17 mouse cellular contexts compared by ENCODE assay signal in genomic region chr2:102122146-102122515, GRCm38 (mm10).
DNase-seq lines count a peak whose midpoint lies in the region; ATAC-seq and TF ChIP-seq lines count a peak whose summit lies in the region.
"Had no signal": no experiment of that assay in that cellular context is flagged by ENCODE, and none has a peak within 500 bp of the region (broad histone marks: within the 10 kb centered on the region; RNA-seq: fewer than 3 reads in every experiment).

No protein-coding gene starts in this region.

- DNase-seq in forebrain, embryonic 11.5 days (ENCODE audit: low spot score): no peak
- no peak for DNase-seq in forebrain, embryonic 14.5 days (ENCODE audit: low spot score)
- DNase-seq in neural tube, embryonic 10.5 days (ENCODE audit: extremely low spot score, low spot score): no peak
- DNase-seq in midbrain, postnatal 0 days (ENCODE audit: low spot score): no peak
- DNase-seq in gastrocnemius, adult 8-10 months (ENCODE audit: low spot score in 2 of 2): no peak
- DNase-seq: adrenal gland, adult 2 months; gastrocnemius, adult 2 months; heart, adult 11 months; kidney, adult 18-20 months; kidney, postnatal 14 days; lung, embryonic 14.5 days; right cerebral cortex, postnatal 25 days had no signal

- peaks cover 11% of the 10 kb centered on the region for H3K4me1 ChIP-seq in forebrain, embryonic 11.5 days (replicated peaks; ENCODE audit: control insufficient read depth, insufficient read depth, low read length)
- peaks cover 30% of the 10 kb centered on the region for H3K4me1 ChIP-seq in forebrain, embryonic 14.5 days (ENCODE audit: control insufficient read depth, insufficient read depth, low read length)
- peaks cover 44% of the 10 kb centered on the region for H3K4me1 ChIP-seq in neural tube, embryonic 12.5 days
- peaks cover 67% of the 10 kb centered on the region for H3K4me1 ChIP-seq in hindbrain, embryonic 12.5 days
- peaks cover 6% of the 10 kb centered on the region; the same call in 1 of the 2 replicates for H3K4me1 ChIP-seq in midbrain, postnatal 0 days (ENCODE audit: insufficient read depth, low read length)
- peaks cover 20% of the 10 kb centered on the region for H3K4me1 ChIP-seq in heart, embryonic 11.5 days (ENCODE audit: control insufficient read depth, insufficient read depth, low read length)

- WGBS in forebrain, embryonic 11.5 days: 34% methylated on average over 1 of the region's 1 CpGs
- 31% methylated on average over 1 of the region's 1 CpGs for WGBS in forebrain, embryonic 14.5 days
- 46% methylated on average over 1 of the region's 1 CpGs for whole genome bisulfite sequencing in neural tube, embryonic 12.5 days
- WGBS in hindbrain, embryonic 12.5 days: 44% methylated on average over 1 of the region's 1 CpGs
- WGBS in midbrain, postnatal 0 days: 55% methylated on average over 1 of the region's 1 CpGs
- 52% methylated on average over 1 of the region's 1 CpGs for WGBS in heart, embryonic 11.5 days (ENCODE audit: insufficient replicate concordance)

- H3K27ac ChIP-seq in forebrain, embryonic 11.5 days (ENCODE audit: low read depth, low read length): peak overlapping the region; percentile 55; the same call in 1 of the 2 replicates
- no peak overlapping the region for H3K27ac ChIP-seq in forebrain, embryonic 14.5 days (ENCODE audit: low read depth, low read length)
- no peak overlapping the region for H3K27ac ChIP-seq in neural tube, embryonic 12.5 days
- peak overlapping the region; percentile 76 for H3K27ac ChIP-seq in hindbrain, embryonic 12.5 days
- 0 out of 2 replicates have a peak overlapping the region, but pooled peaks have one; percentile 12 for H3K27ac ChIP-seq in midbrain, postnatal 0 days (ENCODE audit: low read depth, low read length)
- no peak overlapping the region for H3K27ac ChIP-seq in heart, embryonic 11.5 days (ENCODE audit: low read depth, low read length)
- H3K27ac ChIP-seq: embryonic facial prominence, embryonic 13.5 days; gastrocnemius, adult 2 months; liver, embryonic 12.5 days had no signal

- H3K27me3 ChIP-seq in forebrain, embryonic 11.5 days (ENCODE audit: control insufficient read depth, insufficient read depth, low read length): no peaks in the 10 kb centered on the region
- H3K27me3 ChIP-seq in forebrain, embryonic 14.5 days (replicated peaks; ENCODE audit: control insufficient read depth, insufficient read depth, low read length): no peaks in the 10 kb centered on the region
- H3K27me3 ChIP-seq in neural tube, embryonic 12.5 days (replicated peaks): no peaks in the 10 kb centered on the region
- no peaks in the 10 kb centered on the region for H3K27me3 ChIP-seq in hindbrain, embryonic 12.5 days
- no peaks in the 10 kb centered on the region for H3K27me3 ChIP-seq in midbrain, postnatal 0 days (ENCODE audit: insufficient read depth, low read length)
- H3K27me3 ChIP-seq in heart, embryonic 11.5 days (ENCODE audit: control insufficient read depth, insufficient read depth, low read length): no peaks in the 10 kb centered on the region
- H3K27me3 ChIP-seq: embryonic facial prominence, embryonic 13.5 days; liver, embryonic 12.5 days had no signal

- no peak overlapping the region for H3K4me3 ChIP-seq in forebrain, embryonic 11.5 days (ENCODE audit: low read depth, low read length)
- H3K4me3 ChIP-seq in forebrain, embryonic 14.5 days (ENCODE audit: low read depth, low read length): no peak overlapping the region
- no peak overlapping the region for H3K4me3 ChIP-seq in neural tube, embryonic 12.5 days
- no peak overlapping the region for H3K4me3 ChIP-seq in hindbrain, embryonic 12.5 days
- no peak overlapping the region for H3K4me3 ChIP-seq in midbrain, postnatal 0 days (ENCODE audit: low read depth, low read length)
- no peak overlapping the region for H3K4me3 ChIP-seq in heart, embryonic 11.5 days (ENCODE audit: low read depth, low read length)
- H3K4me3 ChIP-seq: embryonic facial prominence, embryonic 13.5 days; gastrocnemius, adult 2 months; liver, embryonic 12.5 days had no signal

- H3K9me3 ChIP-seq in forebrain, embryonic 11.5 days (ENCODE audit: control insufficient read depth, low read length): no peaks in the 10 kb centered on the region
- H3K9me3 ChIP-seq in forebrain, embryonic 14.5 days (replicated peaks; ENCODE audit: control insufficient read depth, low read length): no peaks in the 10 kb centered on the region
- no peaks in the 10 kb centered on the region for H3K9me3 ChIP-seq in neural tube, embryonic 12.5 days
- H3K9me3 ChIP-seq in hindbrain, embryonic 12.5 days (replicated peaks): no peaks in the 10 kb centered on the region
- no peaks in the 10 kb centered on the region for H3K9me3 ChIP-seq in midbrain, postnatal 0 days (ENCODE audit: low read length)
- no peaks in the 10 kb centered on the region for H3K9me3 ChIP-seq in heart, embryonic 11.5 days (replicated peaks; ENCODE audit: control insufficient read depth, low read length)
- H3K9me3 ChIP-seq: embryonic facial prominence, embryonic 13.5 days; liver, embryonic 12.5 days had no signal

- no peak overlapping the region for H3K4me2 ChIP-seq in forebrain, embryonic 11.5 days (ENCODE audit: low read depth, low read length, severe bottlenecking)
- no peak overlapping the region for H3K4me2 ChIP-seq in forebrain, embryonic 14.5 days (ENCODE audit: low read length)
- H3K4me2 ChIP-seq in neural tube, embryonic 12.5 days (replicated peaks): 0 out of 2 replicates have a peak overlapping the region, but pooled peaks have one; percentile 1
- H3K4me2 ChIP-seq in hindbrain, embryonic 12.5 days (replicated peaks): no peak overlapping the region
- H3K4me2 ChIP-seq in midbrain, postnatal 0 days (ENCODE audit: low read depth, low read length, poor library complexity, severe bottlenecking): no peak overlapping the region
- H3K4me2 ChIP-seq in heart, embryonic 11.5 days: no peak overlapping the region
- H3K4me2 ChIP-seq: embryonic facial prominence, embryonic 13.5 days; liver, embryonic 12.5 days; lung, embryonic 14.5 days had no signal

- H3K9ac ChIP-seq in forebrain, embryonic 11.5 days (ENCODE audit: low read length): no peak overlapping the region
- no peak overlapping the region for H3K9ac ChIP-seq in forebrain, embryonic 14.5 days (ENCODE audit: low read length)
- no peak overlapping the region for H3K9ac ChIP-seq in neural tube, embryonic 12.5 days
- no peak overlapping the region for H3K9ac ChIP-seq in hindbrain, embryonic 12.5 days
- H3K9ac ChIP-seq in midbrain, postnatal 0 days (replicated peaks; ENCODE audit: low read length, poor library complexity, severe bottlenecking): no peak overlapping the region
- H3K9ac ChIP-seq in heart, embryonic 11.5 days (ENCODE audit: low read depth, low read length): no peak overlapping the region
- H3K9ac ChIP-seq: embryonic facial prominence, embryonic 13.5 days; liver, embryonic 12.5 days; lung, embryonic 14.5 days had no signal

- TF ChIP-seq CTCF in midbrain, postnatal 0 days (IDR thresholded peaks at IDR 0.05): no peak

- no peak for ATAC-seq in forebrain, embryonic 11.5 days (replicated peaks; ENCODE audit: low FRiP score)
- ATAC-seq in forebrain, embryonic 14.5 days: no peak
- no peak for ATAC-seq in neural tube, embryonic 12.5 days (ENCODE audit: low FRiP score, low read depth)
- no peak for ATAC-seq in hindbrain, embryonic 12.5 days (ENCODE audit: low FRiP score)
- no peak for ATAC-seq in midbrain, postnatal 0 days (ENCODE audit: low FRiP score)
- ATAC-seq in heart, embryonic 11.5 days (replicated peaks; ENCODE audit: insufficient number of reproducible peaks, low FRiP score, low TSS enrichment): no peak
- ATAC-seq: liver, embryonic 12.5 days had no signal

- H3K36me3 ChIP-seq in forebrain, embryonic 11.5 days (ENCODE audit: control insufficient read depth, insufficient read depth, low read length): no peaks in the 10 kb centered on the region
- H3K36me3 ChIP-seq in forebrain, embryonic 14.5 days (ENCODE audit: control insufficient read depth, insufficient read depth, low read length): no peaks in the 10 kb centered on the region
- no peaks in the 10 kb centered on the region for H3K36me3 ChIP-seq in neural tube, embryonic 12.5 days
- H3K36me3 ChIP-seq in hindbrain, embryonic 12.5 days: no peaks in the 10 kb centered on the region
- H3K36me3 ChIP-seq in midbrain, postnatal 0 days (ENCODE audit: insufficient read depth, low read length): no peaks in the 10 kb centered on the region
- no peaks in the 10 kb centered on the region for H3K36me3 ChIP-seq in heart, embryonic 11.5 days (ENCODE audit: control insufficient read depth, insufficient read depth, low read length)
- H3K36me3 ChIP-seq: embryonic facial prominence, embryonic 13.5 days; liver, embryonic 12.5 days had no signal

Comparison
In these comparisons a context has a peak if more than half of its experiments do, and no peak if none do; other contexts are left out.
1. H3K27ac ChIP-seq: peak in forebrain, embryonic 11.5 days (single experiment), hindbrain, embryonic 12.5 days (single experiment) and midbrain, postnatal 0 days (single experiment); none in forebrain, embryonic 14.5 days (single experiment), neural tube, embryonic 12.5 days (single experiment) and heart, embryonic 11.5 days (single experiment).